Mouse (Mus musculus) layer of hippocampus, adult 11-12 months (tissue): ENCODE measurements around the gene Dgkd.
A peak's percentile ranks its signal among the peaks of the same experiment; 100 is the strongest.

Experiments used
- DNase-seq: peaks from one replicate; pipeline ENCODE4 v3.0.0; 2022; ENCODE audit warnings: low spot score

Dgkd gene

GRCm38 (mm10) chr1:87848237-87848996 lies 4.7 kb upstream of the Dgkd start:
- peak; percentile 46 for DNase-seq

DNA sequence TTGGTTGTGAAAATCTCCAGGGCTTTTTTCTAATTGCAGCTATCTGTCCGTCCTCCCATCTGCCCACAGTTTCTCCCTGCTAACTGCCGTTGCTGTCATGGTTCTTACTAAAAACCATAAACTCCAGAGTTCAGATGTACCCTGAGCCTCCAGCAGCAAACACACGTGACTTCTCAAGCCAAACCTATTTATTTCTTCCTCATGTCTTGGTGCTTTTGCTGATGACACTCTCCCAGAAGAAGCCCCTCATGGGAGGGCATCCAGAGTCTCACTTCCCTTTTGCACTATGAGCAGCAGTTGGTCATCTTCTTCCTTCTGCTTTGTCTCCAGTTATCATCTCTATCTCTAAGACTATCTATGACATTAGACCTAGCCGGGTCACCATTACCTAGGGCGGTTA lies 3.8 kb upstream of the Dgkd start:
- no peak for DNase-seq

DNA sequence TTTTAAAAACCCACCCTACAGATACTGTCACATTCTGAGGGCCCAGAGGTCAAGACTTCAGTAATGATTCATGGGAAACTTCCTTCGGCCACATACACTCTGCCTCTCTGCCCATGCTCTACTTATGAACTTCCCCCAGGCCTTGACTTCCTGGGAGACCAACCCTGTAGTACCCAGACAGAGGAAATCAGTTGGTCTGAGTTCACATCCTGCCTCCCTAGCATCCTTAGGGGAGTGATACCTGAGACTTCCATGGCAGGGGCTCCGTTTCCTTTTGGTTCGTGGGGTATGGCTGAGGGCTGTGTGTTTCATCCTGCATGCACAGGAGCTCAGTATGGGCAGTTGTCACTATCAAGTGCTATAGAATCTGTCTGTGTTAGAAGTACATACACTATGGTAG lies 1.7 kb upstream of the Dgkd start:
- DNase-seq = no peak

- no peak for DNase-seq
Measured at GRCm38 (mm10) chr1:87852081-87852790, 851 bp upstream of the Dgkd start.

DNA sequence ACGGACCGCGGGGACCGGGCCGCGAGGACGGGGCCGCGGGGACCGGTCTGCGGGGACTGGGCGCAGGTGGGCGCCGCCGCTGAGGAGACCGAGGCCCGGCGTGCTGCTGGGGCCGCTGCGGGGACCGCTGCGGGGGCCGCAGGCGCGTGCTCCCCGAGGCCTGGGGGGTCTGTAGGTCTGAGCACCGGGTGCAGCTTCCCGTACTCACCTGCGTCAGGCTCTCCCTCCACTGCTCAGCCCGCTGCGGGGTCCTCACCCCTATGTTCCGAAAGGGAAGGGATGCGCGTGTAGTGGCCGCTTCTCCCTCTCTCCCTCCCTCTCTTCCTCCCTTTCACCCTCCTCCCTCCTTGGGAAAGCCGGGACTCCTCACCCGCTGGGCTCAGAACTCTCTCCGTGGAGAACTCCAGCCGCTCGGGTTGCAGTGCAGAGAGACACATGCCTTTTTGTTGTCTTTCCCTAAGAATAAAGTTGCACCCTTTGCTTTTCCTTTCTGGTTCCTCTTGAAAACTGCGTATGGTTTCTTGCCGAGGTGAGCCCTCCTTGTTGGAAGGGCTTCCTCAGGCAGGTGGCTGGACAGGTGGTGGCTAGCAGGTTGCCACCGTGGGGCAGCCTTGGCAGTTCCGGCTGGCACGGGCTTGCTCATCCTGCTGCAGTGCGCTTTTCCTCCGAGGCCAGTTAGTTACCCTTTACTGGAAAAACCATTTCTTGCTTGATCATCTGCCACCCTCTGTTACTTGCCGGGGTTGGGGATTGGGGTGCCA lies 694 bp downstream of the Dgkd start:
- no peak for DNase-seq

- no peak for DNase-seq
Measured at GRCm38 (mm10) chr1:87854411-87854810, 1.3 kb downstream of the Dgkd start.

DNA sequence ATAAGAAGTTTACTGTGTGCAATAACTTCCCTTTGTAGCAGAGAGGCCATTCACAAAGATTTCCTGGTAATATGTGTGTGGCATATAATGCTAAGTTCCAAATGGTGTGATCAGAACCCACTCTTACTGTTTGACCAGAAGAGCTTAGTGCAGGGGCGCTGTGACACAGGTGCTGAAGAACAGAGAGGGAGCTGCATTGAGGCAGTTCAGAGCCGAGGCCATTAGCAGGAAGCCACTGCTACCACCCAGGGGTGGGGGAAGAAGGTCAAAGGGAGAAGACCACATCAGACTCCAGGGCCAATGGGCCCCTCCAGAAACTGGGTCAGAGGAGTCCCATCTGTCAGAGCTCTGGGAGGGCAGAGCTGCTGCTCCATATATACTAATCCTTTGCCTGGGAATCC lies 1.8 kb downstream of the Dgkd start:
- DNase-seq = no peak

DNA sequence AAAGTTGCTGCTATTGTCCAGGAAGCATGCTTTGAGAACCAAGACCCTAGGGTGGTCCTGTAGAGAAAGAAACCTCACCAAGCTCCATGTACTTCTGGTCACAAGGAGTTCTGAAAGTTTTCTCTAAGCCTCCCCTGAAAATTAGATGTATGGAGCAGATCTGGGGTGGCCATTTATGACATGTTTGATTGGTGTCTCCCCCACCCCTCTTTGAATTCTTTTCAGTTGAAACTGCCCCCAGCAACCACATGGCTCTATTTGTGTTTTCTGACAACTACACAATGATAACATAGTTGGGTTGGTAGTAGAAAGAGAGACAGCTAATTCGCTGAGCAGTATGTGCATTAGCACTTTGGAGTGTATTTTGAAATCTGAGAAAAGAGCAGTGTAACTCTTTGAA lies 2.4 kb downstream of the Dgkd start:
- DNase-seq = no peak

DNA sequence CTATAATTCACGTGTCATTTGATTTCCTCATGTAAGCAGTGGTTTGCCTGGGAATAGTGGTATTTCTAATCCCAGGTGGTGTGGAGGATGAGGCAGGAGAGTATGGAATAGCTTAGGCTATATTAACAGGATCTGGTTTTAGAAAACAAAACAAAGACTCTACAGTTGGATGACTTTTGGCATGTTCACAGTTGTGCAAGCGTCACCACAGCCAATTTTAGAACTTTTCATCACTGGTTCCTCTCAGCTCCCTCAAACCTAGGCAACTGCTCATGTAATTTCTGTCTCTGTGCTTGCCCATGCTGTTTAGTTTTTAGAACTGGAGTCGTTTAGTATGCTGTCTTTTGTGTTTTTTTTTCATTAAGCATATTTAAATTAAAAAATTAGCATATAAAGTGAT lies 3.7 kb downstream of the Dgkd start:
- no peak for DNase-seq

DNA sequence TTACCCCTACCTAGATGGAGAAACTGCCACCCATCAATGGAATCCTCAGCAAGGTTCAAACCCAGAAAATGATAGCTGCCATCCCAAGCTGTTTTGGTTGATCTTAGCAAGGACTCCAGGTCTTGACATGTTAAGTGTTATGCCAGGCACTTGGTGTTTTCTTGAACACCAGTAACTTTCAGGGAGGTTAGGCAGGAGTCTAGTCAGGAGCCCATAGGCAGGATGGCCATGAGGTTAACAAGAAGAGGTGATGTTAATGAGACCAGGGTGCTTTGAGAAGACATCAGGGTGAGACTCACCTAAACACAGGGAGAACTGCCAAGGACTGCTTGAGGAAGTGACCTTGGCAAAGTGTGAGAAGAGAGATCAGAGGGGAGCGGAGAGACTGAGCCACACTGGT lies 4.9 kb downstream of the Dgkd start:
- DNase-seq = no peak

DNA sequence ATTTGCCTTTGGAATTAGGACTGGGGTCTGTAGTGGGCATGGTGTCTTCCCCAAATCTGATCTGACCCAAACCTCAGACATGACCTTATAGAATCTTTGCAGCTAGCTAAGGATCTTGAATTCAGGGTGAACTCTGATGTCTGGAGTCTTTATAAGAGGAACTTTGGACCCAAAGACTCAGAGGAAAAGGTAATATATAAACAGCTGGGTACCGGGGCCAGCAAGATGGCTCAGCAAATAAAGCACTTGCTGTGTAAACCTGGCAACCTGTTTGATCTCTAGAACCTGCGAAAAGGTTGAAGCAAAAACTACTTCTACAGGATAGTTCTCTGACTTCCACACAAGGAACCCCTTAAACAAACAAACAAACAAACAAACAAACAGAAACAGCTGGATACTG lies 5.4 kb downstream of the Dgkd start:
- no peak for DNase-seq

DNA sequence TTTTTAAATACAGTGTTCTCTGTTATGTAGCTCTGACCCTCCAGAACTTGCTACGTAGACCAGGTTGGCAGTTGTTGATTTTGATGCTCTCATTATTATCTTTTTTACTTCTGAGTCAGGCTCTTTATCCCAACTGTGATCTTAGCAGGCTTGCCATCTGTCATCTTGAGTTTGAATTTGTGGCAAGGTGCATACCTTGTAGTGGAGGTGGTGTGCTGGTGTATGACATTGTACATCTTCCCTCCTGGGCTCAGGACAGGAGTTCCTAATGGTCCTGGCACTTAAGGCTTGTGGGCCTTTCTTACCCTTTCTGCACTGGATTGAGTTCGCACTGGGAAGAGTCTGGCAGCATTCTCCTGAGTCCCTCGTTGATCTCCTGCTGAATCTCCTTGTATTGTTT lies 10.5 kb downstream of the Dgkd start:
- DNase-seq = no peak

GRCm38 (mm10) chr1:87864889-87865288 lies 11.8 kb downstream of the Dgkd start:
- DNase-seq = no peak

GRCm38 (mm10) chr1:87866672-87867071 lies 13.6 kb downstream of the Dgkd start:
- DNase-seq = no peak

DNA sequence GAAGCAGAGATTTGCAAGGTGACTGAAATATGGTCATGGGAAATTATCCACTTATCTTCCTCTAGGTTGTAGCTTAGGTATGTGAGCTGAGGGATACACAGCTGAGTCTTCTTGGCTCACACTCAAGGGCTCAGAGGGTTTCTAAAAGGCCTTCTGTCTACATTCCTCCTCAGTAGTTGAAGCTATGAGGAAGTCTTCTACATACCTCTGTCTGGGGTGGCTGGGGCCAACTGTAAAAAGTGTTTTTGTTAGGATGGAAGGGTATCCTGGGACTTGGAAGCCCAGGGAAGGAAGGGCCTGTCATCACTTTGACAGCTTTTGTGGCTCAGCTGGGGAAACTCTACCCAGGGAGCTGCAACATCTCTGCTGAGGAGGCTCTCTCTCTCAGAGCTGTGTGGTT lies 18.5 kb downstream of the Dgkd start:
- DNase-seq = no peak

DNA sequence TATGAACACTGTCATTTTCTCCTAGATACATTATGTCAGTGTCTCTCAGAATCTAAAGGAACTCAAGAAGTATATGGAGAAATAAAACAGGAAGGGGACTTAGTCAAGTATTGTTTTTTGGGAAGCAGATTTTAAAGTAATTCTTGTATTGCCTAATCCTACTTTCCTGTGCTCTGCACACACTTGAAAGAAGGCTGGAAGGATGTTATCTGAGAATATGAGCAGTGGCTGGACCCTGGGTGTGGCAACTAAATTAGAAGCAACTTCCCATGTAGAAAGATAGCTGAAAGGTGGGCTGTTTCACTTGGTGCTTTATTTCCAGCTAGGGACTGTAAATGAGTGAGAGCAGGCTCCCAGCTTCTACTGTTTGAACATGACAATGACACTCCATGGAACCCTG lies 20.0 kb downstream of the Dgkd start:
- DNase-seq = no peak

- DNase-seq = no peak
Measured at GRCm38 (mm10) chr1:87876065-87876464, 23.0 kb downstream of the Dgkd start.

GRCm38 (mm10) chr1:87877552-87878283 lies 24.6 kb downstream of the Dgkd start:
- DNase-seq = no peak

DNA sequence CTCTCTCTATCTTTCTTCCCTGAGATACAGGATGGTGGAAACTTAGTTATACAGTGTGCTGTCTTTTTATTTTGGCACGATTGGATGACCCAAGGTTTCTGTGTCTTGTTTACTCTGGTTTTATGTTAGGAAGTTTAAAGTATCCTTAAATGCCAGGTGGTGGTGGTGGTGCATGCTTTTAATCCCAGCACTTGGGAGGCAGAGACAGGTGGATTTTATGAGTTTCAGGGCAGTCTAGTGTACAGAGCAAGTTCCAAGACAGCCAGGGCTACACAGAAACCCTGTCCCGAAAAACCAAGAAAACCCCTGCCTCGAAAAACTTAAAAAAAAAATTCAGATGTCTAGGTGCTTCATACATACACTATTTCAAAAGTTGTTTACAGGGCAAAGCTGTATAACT lies 25.9 kb downstream of the Dgkd start:
- DNase-seq = no peak

DNA sequence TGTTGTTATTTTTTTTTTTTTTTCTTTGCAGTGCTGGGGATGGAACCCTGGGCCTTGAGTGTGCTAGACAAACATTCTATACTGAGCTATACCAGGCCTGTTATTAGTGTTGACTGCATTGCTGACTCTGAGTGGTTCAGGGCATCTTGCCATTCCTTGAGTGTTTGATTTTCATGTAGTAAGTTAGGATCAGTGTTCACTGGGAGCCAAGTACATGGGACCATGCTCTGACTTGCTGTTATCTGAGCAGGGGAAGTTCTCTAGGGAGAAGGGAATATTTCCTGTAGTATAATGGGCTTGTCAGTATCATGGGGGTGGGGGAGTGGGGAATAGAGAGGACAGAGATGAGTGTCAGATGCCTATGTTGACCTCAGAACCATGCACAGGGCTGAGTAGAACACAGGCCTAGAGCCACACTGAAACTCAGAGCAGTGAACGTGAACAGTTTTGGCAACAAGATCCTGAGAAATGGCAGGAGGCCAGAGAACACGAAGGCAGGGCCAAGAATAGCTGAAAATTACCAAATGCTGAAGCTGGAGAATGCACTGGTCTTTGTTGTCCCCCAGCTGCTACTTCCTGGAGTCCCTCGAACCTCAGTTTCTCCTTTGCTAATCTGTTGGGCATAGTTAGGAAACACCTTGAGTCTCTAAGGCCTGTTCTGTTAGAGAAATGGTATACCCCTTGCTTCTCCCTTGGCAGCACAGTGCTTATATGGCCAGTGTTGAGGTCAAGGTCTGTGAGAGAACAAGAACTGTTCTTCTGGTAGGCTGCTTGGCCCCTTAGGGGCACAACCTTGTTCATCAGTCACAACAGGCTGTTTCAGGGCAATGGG lies 26.6 kb downstream of the Dgkd start:
- DNase-seq = peak; percentile 87

DNA sequence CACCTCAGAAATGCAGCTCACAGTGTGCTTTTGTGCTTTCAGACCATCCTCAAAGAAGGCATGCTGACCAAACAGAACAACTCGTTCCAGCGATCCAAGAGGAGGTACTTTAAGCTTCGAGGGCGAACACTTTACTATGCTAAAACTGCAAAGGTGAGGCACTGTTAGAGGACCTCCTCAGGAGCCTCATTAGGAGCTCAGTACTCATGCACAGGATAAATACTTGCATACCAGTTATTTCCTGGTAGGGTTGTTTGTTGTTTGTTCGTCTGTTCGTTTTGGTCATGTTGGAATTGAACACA lies 27.2 kb downstream of the Dgkd start:
- no peak for DNase-seq

GRCm38 (mm10) chr1:87880856-87881255 lies 27.8 kb downstream of the Dgkd start:
- no peak for DNase-seq
